Mouse (Mus musculus) megakaryocyte, adult 5-6 weeks (primary cell): ENCODE measurements at regions not wholly inside any gene's neighbourhood (a gene's known extent, or its start where the extent isn't known, plus 50 kb on each side); places are given as distances from the start of the nearest gene placed in this dataset.
"Not testable (repeated sequence)": the region's sequence is repeated elsewhere in the genome, so short reads cannot be mapped to it uniquely, and the experiment has no call there.

Experiments
- ATAC-seq: 2 replicates; pipeline ENCODE4 v1.8.0; 2016; ENCODE audit warnings: mild to moderate bottlenecking, inconsistent platforms; ENCODE audit not compliant: poor library complexity, severe bottlenecking

DNA sequence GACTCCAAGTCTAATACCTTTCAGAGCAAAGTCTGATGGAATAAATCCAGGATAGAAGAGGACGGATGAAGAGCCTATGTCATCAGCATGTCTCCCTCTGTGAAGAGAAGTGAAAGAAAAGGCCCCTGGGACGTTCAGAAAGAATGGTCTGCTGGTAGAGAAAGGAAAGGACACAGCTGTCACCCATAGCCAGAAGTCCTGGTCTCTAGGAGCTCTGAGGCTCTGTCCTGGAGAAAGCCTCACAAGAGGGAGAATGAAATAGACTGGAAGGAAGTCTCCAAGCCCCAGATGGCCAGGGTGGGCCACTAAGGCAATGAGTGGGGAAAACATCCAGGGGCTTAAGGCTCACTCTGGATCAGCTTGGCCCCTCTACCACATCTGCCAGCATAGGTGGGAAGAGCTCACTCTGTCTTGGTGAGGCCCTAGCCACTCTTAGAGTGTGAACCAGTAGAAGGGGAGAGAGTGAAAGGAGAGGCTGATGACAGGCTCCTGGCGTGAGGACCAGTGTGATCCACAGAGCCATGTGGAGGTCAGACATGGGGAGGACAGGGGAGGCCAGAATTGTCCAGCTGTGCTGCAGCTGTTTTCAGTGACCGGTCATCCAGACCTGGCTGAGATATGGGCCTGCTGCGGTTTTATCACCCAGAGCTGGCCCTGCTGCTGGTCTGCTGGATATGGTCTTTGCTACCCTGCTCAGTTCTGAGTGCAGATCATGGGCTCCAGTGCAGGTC, 268.2 kb downstream of the Cyp26b1 start:
- ATAC-seq = no peak

DNA sequence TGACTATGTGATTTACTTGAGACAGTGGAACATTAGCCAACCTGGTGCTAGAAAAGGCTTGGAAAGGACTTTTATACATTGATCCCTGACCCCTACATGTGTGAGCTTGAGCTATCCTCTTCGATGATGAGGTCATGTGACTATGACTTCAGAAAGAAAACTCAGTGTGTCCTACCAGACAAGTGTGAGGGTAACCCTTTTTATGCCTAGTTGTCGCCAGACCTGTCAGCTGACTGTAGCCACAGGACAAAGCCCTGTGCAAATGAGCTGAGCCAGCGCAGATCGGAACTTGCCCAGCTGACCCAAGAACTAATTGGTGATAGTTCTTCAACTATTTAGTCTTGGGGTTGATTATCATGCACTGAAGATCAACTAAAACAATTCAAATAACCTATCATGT, 269.5 kb downstream of the Cyp26b1 start:
- ATAC-seq = no peak

DNA sequence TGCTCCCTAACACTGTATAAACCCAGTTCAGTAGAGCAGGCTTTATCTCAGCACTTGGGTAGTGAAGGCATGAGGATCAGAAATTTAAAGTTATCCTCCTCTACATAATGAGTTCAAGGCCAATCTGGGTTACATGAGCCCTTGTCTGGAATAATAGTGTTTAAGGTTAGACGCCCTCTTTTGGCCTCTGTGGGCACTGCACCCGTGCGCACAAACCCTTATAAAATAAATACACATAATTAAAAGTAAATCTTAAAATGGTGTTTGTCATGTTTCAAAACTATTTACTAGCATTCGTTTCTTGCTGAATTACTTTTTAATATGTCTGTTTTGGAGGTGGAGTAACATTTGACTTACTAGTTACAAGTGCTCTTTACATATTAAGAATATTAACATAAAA, 271.2 kb downstream of the Cyp26b1 start:
- ATAC-seq = no peak

- no peak for ATAC-seq
These were observed 273.1 kb downstream of the Cyp26b1 start for GRCm38 (mm10) chr6:84320586-84320985.

- no peak for ATAC-seq
These were observed 274.9 kb downstream of the Cyp26b1 start for GRCm38 (mm10) chr6:84318774-84319173.

DNA sequence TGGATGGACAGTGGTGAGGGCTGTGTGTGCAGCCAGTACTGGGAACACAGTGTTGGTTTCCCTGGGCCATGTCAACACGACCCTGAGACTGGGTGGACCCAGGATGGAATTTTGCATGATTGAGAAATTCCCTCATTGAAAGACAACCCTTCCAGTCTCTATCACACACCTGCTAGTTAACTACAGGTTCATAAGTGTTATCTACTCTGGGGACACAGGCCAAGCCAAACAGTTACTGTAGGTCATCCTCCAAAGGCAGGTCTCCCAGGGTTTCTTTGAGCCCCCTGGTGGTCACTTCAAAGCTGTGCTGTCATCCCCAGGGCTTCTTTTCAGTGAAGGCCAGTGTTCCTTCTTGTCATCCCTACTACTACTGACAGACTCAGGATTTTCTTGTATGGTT, 276.7 kb downstream of the Cyp26b1 start:
- no peak for ATAC-seq

- ATAC-seq = peak; percentile 52; the same call in 1 of the 2 replicates
These were observed 278.4 kb downstream of the Cyp26b1 start for GRCm38 (mm10) chr6:84315175-84315912.

DNA sequence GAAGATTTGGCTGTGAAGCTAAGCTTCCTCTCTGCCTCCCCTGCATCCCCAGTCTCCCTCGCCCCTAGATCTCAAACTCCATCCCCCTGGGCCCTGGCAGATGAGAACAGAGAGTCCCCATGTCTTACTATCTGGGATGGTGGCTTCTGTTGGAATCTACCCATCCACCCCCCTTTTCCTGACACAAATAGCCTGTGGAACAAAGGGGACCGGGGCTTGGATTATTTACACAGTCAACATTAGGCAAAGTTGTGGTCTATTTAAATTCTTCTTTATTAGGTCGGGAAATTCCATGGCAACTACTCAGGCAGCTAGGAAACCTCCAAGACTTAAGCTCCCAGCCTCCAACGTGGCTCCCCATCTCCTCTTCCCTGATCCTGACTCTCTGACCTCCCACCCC, 279.9 kb downstream of the Cyp26b1 start:
- no peak for ATAC-seq

DNA sequence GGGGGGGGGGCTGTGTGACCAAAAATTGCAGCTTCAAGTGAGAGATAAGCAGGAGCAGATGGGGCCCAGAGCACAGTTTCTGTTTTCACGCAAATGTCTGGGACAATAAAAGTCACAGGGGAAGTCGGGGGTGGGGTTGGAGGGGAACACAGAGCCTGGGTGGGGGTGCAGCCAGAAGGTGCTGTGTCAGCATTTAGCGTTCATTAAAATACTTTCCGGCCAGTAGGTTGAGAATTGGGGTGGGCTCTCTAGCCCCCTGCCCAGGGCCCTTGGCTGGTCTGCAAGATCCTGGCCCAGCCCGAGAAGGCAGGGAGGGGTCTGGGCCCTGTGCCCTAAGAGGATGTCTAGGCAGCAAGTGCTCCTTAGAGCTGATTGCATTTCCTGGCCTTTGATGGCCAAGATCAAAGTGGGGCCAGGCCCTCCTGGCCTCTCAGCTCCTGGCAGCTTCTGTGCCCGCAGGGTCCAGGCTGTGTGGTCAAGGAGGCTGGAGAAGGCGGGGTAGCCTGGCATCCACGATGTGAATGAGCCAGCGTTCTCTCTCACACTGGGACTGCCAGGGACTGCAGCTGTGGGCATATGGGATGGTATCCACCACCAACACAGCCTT, 283.0 kb downstream of the Cyp26b1 start:
- ATAC-seq = no peak

- ATAC-seq = no peak
These were observed 286.2 kb downstream of the Cyp26b1 start for GRCm38 (mm10) chr6:84307556-84307955.

DNA sequence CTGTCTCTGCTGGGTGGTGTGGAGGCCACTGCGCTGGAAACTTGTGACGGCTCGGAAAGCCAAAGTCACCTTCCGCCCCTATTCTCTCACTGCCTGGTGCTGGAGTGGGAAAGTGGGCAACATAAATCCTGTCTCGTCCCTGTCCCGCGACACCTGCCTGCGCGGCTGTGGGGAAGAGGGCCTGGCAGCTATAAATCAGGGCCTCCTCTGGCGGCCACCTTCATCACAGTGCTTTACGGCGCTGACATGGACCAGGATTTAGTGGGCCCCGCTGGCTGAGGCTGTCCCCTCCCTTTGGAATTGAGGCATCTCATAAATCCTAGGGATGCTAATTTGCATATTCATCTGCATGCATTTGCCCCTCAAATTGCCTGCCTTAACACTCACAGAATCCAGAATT, 287.1 kb downstream of the Cyp26b1 start:
- no peak for ATAC-seq

DNA sequence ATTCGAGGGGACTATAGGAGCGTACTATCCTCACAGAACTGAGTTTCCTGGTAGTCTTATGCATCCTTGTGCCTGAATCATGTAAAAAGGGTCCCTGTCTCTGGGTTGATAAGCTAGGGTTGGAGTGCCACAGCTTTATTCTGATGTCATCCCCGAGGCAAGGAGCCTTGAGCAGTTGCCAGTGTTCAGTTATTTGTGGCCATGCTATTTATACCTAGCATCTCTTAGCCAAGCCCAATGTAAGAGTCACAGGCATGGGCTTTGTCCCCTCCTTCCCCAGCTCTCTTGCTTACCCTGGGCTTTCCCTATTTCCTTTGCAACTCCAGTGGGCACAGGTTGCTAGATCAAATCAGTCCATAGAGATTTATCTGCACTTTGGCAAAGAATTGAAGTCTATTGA, 288.6 kb downstream of the Cyp26b1 start:
- no peak for ATAC-seq

DNA sequence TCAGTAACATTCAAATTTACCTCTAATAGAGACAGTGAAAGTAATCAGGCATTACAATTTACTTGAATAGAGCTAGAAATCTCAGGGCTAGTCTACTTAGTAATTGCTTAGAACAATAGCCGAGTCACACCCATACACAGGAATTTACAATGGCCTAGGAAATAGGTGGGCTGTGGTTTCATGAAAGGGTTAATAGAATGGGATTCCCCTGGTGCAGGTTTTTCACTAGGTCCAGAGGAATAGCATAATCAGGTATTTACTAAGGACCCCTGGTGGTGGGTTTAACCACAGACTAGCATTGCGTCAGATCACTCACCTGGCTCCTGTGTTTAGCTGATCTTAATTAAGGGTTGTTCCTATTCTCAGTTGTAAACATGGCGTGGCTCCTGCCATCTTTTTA, 290.8 kb downstream of the Cyp26b1 start:
- ATAC-seq = not testable (repeated sequence)

- ATAC-seq = no peak
These were observed 291.5 kb downstream of the Dysf start for GRCm38 (mm10) chr6:84299936-84300335.

DNA sequence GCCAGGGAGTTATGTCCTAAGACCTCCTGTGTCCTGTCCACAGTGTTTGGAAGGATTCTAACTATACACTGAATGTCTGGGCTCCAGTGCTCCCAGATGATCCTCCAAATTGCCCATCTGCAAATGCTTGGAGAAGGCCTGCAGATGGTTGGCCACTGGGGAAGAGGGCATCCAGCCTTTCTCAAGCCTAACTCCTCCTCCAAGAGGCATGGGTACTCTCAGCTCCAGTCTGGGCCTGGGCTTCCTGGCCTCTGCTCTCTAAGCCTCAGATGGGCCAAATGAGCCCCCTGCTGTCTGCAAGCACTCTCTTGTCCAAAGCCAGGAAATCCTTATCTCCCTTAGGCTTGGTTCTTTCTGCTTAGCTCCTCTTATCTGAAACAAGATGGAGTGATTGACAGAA, 290.8 kb downstream of the Dysf start:
- ATAC-seq = no peak

GRCm38 (mm10) chr6:84273907-84274306, 265.5 kb downstream of the Dysf start:
- ATAC-seq = not testable (repeated sequence)

DNA sequence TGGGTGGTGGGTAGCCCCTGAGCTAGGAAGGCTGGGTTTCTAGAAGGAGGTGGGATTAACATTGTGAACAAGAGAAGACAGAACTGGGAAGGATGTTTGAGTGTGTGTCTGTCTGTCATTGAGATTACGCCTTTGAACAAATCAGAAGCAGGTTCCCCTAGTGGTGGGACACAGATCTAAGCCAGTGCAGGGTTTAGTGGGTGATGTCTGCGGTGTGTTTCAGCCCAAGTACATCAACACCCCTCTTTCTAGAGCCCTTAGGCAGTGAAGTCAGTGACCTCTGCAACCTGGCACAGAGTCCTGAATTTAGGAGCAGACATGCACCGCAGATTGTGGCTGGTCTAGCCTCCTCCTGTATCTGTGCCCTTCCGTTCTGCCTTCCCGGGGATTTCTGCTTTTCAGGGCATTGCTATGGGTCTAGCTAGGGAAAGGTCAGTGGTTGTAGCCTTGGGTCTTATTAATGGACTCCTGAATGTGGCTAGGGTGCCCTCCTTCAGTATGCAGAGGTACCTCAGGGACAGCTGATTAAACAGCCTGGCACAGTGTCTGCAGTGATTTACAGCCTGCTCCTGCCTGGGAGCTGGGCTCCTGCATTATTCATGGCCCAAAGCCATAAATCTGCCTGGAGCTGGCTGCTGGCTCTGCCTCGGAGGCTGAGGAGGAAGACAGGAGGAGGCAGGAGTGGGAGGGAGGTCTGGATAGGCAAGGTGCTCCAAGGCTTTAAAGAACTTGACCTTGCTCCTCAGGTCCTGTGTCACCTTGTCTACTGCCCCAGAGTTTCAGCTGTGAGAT, 264.3 kb downstream of the Dysf start:
- no peak for ATAC-seq

DNA sequence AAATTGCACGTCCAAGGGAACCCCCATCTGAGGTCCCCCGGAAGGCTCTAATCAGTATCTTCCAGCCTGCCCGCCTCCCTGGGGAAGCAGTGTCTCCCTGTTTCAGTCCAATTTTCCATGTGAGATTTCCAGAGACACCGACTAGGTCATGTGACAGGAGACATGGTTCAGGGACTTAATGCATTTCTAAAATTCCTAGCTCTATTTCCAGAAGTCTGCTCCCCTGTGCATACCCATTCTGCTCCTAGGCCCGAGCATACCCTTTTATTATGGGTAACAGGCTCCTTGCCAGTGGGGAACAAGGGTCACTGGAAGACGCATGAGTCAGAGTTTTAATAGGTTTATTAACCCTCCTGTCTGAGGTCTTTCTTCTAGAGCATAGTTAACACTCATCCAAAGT, 263.6 kb downstream of the Dysf start:
- ATAC-seq = no peak

DNA sequence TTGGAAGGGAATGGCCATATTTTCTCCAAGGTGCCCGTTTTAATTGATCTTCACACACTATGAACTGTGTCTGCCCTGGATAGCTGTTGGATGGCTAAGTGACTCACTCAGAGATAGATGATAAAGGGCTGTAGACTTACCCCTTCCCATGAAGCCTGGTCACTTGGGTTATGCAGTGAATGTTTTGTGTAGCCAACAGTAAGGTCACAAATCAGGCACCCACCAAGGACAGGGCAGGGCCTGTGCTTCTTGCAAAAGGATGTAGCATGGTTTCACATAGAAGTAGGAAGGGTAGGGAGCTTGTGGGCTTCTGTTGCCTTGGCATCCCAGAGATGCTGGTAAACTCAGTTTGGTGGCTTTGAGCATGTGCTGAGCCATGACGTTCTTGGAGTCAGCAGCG, 263.1 kb downstream of the Dysf start:
- ATAC-seq = no peak

DNA sequence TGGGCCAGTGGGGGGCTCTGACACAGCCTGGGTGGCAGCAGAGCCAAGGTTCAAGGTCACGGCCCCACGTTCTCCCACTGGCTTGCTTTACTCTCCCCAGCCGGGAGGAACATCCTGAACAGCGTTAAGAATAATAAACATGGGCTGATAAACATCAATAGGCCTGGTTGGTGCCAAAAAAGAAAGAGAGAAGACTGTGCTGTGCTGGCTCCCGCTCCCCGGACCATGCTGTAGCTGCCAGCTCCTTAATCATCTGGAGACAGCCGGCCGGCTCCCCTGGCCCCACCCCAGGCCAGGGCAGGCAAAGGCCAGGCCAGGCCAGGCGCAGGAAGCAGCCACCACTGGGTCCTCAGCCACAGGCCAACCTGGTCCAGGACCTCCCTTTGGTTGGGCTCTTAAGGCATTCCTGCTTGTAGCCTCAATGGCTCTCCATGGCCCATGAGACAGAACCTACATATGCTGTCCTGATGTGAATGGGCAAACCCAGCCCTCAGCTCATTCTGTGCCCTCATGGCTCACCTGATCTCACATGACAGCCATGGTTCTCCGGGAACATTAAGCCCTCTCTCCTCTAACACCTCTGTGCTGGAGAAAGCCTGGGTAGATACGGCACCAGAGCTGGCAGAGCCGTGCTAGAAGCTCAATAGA, 262.3 kb downstream of the Dysf start:
- ATAC-seq = no peak

DNA sequence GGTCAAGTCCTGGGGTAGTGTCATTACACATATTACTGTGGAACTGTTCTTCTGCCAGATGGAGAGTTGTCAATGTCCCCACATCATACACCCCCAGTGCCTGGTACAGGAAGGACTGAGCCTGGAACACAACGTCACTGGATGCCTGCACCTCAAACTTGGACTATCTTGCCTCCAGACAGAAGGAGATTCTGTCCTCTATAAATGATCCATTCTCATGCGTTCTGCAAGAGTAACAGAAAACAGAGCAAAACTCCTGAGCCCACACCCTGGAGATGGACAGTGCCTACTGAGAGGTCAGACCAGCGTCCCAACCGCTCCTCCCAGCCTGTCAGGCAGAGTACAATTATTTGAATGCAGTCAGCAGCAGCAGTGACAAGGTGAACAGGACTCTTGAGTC, 261.1 kb downstream of the Dysf start:
- ATAC-seq = no peak
